Mouse (Mus musculus) heart, embryonic 11.5 days (tissue): ENCODE data around the gene Uevld. TPM values are rescaled to one million over a fixed set of nuclear protein-coding genes. Genes with fewer than 3 reads are reported as not detected.

Experiments used
- ATAC-seq: fragments of 200-750 bp; cut with Nextera tagmentation; replicated peaks from 2 replicates; pipeline ENCODE4 v1.8.0; 2017; ENCODE audit warnings: moderate library complexity; ENCODE audit not compliant: insufficient number of reproducible peaks, low FRiP score, low TSS enrichment
- H3K27ac ChIP-seq: fragments of 300-500 bp; sonication (generic); 2 replicates; pipeline ENCODE4 v1.5.1; 2014; ENCODE audit warnings: mild to moderate bottlenecking, low read depth, low read length
- H3K27me3 ChIP-seq: fragments of 300-500 bp; sonication (generic); 2 replicates; pipeline ENCODE4 v1.6.1; 2014; ENCODE audit warnings: mild to moderate bottlenecking, low read length, mixed read lengths; ENCODE audit not compliant: control insufficient read depth, insufficient read depth
- H3K36me3 ChIP-seq: fragments of 300-500 bp; sonication (generic); 2 replicates; pipeline ENCODE4 v1.6.1; 2014; ENCODE audit warnings: mild to moderate bottlenecking, low read length, moderate library complexity, mixed read lengths; ENCODE audit not compliant: control insufficient read depth, insufficient read depth
- H3K4me1 ChIP-seq: fragments of 300-500 bp; sonication (generic); 2 replicates; pipeline ENCODE4 v1.6.1; 2014; ENCODE audit warnings: low read length; ENCODE audit not compliant: control insufficient read depth, insufficient read depth
- H3K4me2 ChIP-seq: fragments of 300-500 bp; sonication (generic); 2 replicates; pipeline ENCODE4 v1.6.1; 2014; ENCODE audit warnings: mild to moderate bottlenecking, moderate library complexity
- H3K4me3 ChIP-seq: fragments of 300-500 bp; sonication (generic); 2 replicates; pipeline ENCODE4 v1.5.1; 2014; ENCODE audit warnings: low read depth, low read length
- H3K9ac ChIP-seq: fragments of 300-500 bp; sonication (generic); 2 replicates; pipeline ENCODE4 v1.6.1; 2014; ENCODE audit warnings: mild to moderate bottlenecking, low read depth, low read length, moderate library complexity
- H3K9me3 ChIP-seq: fragments of 300-500 bp; sonication (generic); replicated peaks from 2 replicates; pipeline ENCODE4 v1.6.1; 2016; ENCODE audit warnings: low read length; ENCODE audit not compliant: control insufficient read depth
- WGBS: fragments of 180-500 bp; shearing (Covaris S2); extraction: QIAGEN DNeasy Blood & Tissue Kit; methylation state at CpG from one replicate; pipeline ENCODE4 v1.1.7; 2014; ENCODE audit not compliant: insufficient replicate concordance; 5-methylcytosine and 5-hydroxymethylcytosine counted together
- polyA plus RNA-seq: library from polyadenylated mRNA; unstranded; fragments of >200 nt; fragmentation: Nextera tagmentation; extraction: Ambion mirVana; gene quantifications from 2 replicates; pipeline ENCODE4 v1.2.1, GENCODE M21; 2014

Gene Uevld
- polyA plus RNA-seq = 9.3 and 10.6 TPM in 2 replicates

DNA sequence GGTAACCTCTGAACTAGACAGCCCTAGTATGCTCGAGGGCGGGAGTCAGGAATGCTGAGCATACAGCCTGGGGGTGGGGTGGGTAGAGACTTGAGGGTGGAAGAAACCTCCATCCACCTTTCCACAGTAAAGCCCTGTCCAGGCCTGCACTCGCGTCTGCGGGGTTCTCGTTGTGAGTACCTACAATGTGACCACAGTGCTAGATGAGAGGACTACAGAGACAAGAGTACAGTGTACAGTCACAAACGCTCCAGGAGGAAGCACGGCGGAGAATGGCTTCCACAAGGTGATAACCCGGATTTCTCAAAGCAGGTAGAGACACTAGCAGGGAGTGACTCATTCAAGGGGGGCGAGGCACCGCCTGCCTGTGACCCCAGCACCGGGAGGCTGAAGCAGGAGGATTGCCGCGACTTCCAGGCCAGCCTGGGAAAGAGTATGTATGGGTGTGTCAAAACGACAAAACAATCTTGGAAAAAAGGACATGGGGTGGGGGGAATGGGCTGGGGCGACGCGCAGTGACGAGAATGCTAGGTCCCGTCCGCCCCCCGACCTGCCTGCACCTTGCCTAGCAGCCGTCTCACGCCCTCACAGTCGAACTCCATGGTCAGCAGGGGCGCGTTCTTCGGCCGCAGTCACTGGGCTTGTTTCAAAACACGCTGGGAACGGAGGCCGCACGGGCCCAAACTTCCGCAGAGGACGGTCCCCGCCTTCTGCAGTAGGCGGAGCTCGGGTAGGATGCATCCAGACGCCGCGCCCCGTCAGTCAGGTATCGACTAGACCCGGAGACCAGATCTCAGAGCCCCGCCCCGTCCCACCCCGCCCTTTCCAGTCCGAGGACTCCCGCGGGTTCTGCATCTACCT is at the start of gene Uevld:
TSS of gene Uevld (minus strand) at position 697 of the 861 bp plus-strand sequence.
- Histone ChIP-seq H3K27ac (no peak within 1 kb of the TSS), H3K4me1 (peaks cover 6% of the 10 kb centered on the region), H3K9ac (peak within 1 kb of the TSS; percentile 83), H3K36me3 (peaks cover 2% of the 10 kb centered on the region; the same call in 1 of the 2 replicates), H3K4me2 (peak within 1 kb of the TSS; percentile 79), H3K4me3 (peak within 1 kb of the TSS; percentile 71), H3K27me3 (no peaks in the 10 kb centered on the region), H3K9me3 (no peaks in the 10 kb centered on the region)
- ATAC-seq = peak; percentile 87
- under 1% methylated on average over 50 of the region's 51 CpGs for WGBS

DNA sequence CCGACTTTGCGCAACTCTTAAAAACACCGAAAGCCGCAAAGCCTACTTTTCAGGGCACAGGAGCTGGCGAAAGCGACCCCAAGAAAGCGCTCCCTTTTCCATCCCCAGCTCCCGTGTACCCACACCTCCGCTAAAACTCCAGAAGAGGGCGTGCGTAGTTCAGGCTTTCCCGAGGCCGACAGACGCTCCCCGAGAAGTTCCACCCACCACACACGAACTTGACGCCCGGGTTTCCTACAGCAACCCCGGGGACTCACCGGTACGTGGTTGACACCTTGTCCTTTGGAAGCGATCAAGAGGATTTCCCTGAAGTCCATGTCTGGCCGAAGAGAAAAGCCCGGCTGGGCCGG is 49.5 kb upstream of the Uevld start:
- Histone ChIP-seq H3K27me3 (no peaks in the 10 kb centered on the region), H3K9ac (peak overlapping the region; percentile 75), H3K4me2 (peak overlapping the region; percentile 68), H3K9me3 (no peaks in the 10 kb centered on the region), H3K36me3 (no peaks in the 10 kb centered on the region), H3K4me3 (peak overlapping the region; percentile 74), H3K4me1 (peaks cover 14% of the 10 kb centered on the region), H3K27ac (peak overlapping the region; percentile 86)
- peak; percentile 47 for ATAC-seq
- under 1% methylated on average over 25 of the region's 25 CpGs for WGBS

DNA sequence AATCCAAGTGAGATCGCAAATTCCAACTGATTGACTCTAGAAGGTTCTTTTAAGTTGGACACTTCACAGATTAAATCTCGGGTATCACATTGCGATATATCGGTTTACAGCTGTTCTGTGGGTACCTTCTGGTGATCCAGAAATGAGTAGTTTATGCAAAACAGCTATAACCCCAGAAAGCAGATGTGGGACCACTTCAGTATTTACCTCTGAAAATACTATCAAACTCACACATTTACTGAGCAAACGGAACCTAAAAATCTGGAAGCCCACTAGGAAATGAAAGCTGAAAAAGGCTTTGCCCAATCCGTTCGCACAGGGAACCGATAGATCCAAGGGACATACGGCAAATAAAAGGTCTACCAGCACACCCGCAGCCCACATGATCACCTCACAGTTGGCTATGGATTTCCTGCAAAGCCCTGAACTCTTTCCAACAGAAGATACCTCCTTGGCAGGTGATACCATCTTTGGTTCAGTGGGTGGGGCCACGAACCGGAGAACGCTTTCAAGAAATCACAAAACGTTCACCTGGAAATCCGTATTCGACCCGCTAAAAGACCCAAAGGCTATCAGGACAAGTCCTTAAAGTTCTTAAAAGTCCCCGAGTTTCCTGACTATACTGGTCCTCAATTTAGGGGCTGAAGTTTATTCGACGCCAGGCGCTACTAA is 48.9 kb upstream of the Uevld start:
- H3K4me3 ChIP-seq = peak overlapping the region; percentile 74
- H3K27me3 ChIP-seq = no peaks in the 10 kb centered on the region
- no peaks in the 10 kb centered on the region for H3K9me3 ChIP-seq
- peak overlapping the region; percentile 86 for H3K27ac ChIP-seq
- H3K4me1 ChIP-seq = peaks cover 19% of the 10 kb centered on the region
- peak overlapping the region; percentile 75 for H3K9ac ChIP-seq
- peak overlapping the region; percentile 68 for H3K4me2 ChIP-seq
- WGBS = 22% methylated on average over 21 of the region's 21 CpGs
- no peaks in the 10 kb centered on the region for H3K36me3 ChIP-seq
- ATAC-seq = no peak

DNA sequence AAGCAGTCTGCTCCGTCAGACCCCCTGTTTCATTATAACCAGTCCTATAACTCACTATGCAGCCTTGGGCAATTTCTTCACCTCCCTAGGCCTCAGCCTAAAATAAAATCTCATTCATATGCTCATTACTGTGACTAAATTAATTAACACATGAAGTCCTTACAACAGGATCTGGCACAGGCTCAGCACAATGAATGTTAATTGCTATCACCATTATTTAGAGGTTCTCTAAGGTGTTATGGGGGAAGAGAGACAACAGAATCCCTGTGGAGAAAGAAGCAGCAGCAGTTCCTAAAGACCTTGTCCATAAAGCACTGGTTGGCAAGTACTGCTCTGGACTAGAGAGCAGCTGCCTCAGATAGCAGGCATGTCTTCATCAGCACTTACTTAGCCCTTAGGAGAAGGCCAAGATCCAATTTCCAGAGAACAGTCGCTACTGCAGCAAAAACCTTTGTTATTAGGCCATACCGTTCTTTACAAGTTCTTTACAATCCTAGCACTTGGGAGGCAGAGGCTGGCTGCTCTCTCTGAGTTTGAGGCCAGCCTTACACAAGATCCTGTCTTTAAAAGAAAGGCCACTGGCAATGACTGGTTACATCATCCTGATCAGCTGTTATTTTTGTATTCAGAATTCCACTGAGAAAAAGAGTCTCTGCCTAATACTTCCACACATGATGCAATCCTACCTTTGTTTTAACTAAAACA is 45.2 kb upstream of the Uevld start:
- Histone ChIP-seq H3K36me3 (peaks cover 4% of the 10 kb centered on the region; the same call in 1 of the 2 replicates), H3K4me2 (no peak overlapping the region), H3K4me1 (peaks cover 32% of the 10 kb centered on the region), H3K27ac (no peak overlapping the region), H3K9me3 (no peaks in the 10 kb centered on the region), H3K4me3 (no peak overlapping the region), H3K9ac (no peak overlapping the region), H3K27me3 (no peaks in the 10 kb centered on the region)
- 43% methylated on average over 3 of the region's 3 CpGs for WGBS
- no peak for ATAC-seq

DNA sequence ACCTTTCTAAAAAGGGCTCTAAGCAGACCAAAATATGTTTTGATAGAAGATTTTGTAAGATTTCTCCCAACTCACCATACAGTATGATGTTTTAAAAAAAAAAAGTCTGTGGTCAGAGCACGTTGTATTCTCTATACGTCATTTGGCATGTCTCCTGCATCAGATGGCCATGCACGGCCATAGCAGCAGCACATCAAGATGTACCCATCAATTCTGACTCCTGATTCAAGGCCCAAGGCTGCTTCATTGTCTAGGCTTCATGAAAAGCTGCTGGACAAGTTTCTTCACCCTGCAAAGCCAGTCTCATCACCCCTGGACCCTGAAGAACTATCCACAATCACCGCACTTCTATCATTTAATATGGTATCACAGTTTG is 43.6 kb upstream of the Uevld start:
- Histone ChIP-seq H3K4me1 (peaks cover 33% of the 10 kb centered on the region), H3K27me3 (no peaks in the 10 kb centered on the region), H3K4me2 (no peak overlapping the region), H3K27ac (no peak overlapping the region), H3K4me3 (no peak overlapping the region), H3K36me3 (peaks cover 15% of the 10 kb centered on the region), H3K9ac (no peak overlapping the region), H3K9me3 (no peaks in the 10 kb centered on the region)
- no peak for ATAC-seq
- WGBS = 68% methylated on average over 4 of the region's 4 CpGs

DNA sequence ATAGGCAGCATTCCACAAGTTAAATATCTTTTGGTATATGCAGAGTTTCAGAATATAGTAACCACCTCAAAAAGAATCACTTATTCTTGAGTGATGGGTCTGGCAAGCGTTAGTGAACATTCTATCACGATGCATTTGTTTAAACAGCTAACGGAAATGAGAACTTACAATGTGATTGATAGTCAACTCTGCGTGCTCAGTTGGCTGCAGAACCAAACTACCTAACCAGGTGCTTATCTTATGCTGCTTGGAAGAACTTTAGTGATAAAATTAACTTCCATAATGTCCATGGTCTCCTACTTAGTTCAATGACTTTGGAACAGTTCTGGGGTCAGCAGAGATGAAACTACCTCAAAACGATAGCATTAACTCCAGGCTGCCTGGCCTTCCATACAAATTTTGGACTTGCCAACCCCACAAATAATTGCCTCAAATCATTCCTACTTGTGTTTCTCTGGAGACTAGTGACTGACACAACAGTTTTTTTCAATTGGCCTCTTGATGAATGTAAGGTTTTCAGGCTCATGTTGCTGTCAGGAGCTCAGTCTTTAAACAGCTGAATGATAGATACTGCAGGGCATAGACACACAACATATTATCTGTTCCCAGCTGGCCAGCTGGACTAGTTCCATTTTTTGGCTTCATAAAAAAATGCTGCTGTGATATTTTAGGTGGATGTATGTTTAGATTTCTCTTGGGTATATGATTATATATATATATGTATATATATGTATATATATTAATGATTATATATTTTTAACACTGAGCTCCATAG is 43.0 kb upstream of the Uevld start:
- WGBS = 64% methylated on average over 5 of the region's 5 CpGs
- H3K36me3 ChIP-seq = peaks cover 15% of the 10 kb centered on the region
- no peak for ATAC-seq
- peaks cover 33% of the 10 kb centered on the region for H3K4me1 ChIP-seq
- no peak overlapping the region for H3K27ac ChIP-seq
- H3K4me2 ChIP-seq = no peak overlapping the region
- H3K9ac ChIP-seq = no peak overlapping the region
- H3K9me3 ChIP-seq = no peaks in the 10 kb centered on the region
- H3K4me3 ChIP-seq = no peak overlapping the region
- no peaks in the 10 kb centered on the region for H3K27me3 ChIP-seq

DNA sequence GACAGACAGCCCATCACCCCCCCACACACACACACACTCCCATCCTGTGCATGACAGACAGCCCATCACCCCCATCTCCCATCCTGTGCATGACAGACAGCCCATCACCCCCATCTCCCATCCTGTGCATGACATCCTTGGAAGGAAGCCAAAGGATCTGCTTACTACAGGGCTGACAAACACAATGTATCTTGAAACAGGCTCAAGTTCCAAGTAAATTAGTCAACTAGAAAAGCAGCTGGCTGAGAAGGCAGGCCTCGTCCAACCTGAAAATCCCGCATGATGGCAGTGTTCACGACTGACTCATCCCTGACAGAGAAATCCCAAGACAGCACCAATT is 42.3 kb upstream of the Uevld start:
- ATAC-seq = peak; percentile 43; the same call in 1 of the 2 replicates
- Histone ChIP-seq H3K27me3 (no peaks in the 10 kb centered on the region), H3K4me1 (peaks cover 33% of the 10 kb centered on the region), H3K36me3 (peaks cover 15% of the 10 kb centered on the region), H3K9me3 (no peaks in the 10 kb centered on the region), H3K9ac (no peak overlapping the region), H3K4me2 (no peak overlapping the region), H3K27ac (no peak overlapping the region), H3K4me3 (no peak overlapping the region)
- 64% methylated on average over 3 of the region's 3 CpGs for WGBS
